Mouse (Mus musculus) cerebellum, adult 2 months (tissue): ENCODE measurements around the gene Phf11d.
"Not testable (repeated sequence)": the region's sequence is repeated elsewhere in the genome, so short reads cannot be mapped to it uniquely, and the experiment has no call there.

Experiments used
- CTCF ChIP-seq: fragments of 200-500 bp; IDR thresholded peaks from 2 replicates; pipeline ENCODE4 v1.5.1; 2011; ENCODE audit warnings: low read depth, mild to moderate bottlenecking, control low read depth, low read length, moderate library complexity, borderline replicate concordance; ENCODE audit not compliant: insufficient read depth
- POLR2A ChIP-seq: fragments of 200-500 bp; IDR thresholded peaks from 2 replicates; pipeline ENCODE4 v1.6.1; 2011; ENCODE audit warnings: low read length, control low read depth, borderline replicate concordance; ENCODE audit not compliant: insufficient read depth

GRCm38 (mm10) chr14:59390181-59390580, 24.9 kb upstream of the Phf11d start:
- TF ChIP-seq POLR2A, CTCF: not testable (repeated sequence)
